ENCODE assay signal across 24 mouse cellular contexts in genomic region chr9:48721655-48722054, GRCm38 (mm10).
"Had no signal": no experiment of that assay in that cellular context is flagged by ENCODE, and none has a peak within 500 bp of the region (broad histone marks: within the 10 kb centered on the region; RNA-seq: fewer than 3 reads in every experiment).

No protein-coding gene starts in this region.

- H3K27me3 ChIP-seq: heart, embryonic 15.5 days; hindbrain, embryonic 12.5 days; intestine, embryonic 15.5 days had no signal

- ATAC-seq: forebrain, embryonic 16.5 days; hindbrain, embryonic 16.5 days; inflammation-experienced regulatory T-cells, adult 6 months; intestine, embryonic 15.5 days; intestine, postnatal 0 days had no signal

- H3K9ac ChIP-seq: heart, embryonic 13.5 days; heart, embryonic 15.5 days; hindbrain, embryonic 12.5 days; hindbrain, embryonic 14.5 days; intestine, embryonic 15.5 days; limb, embryonic 12.5 days; liver, embryonic 13.5 days; liver, embryonic 15.5 days had no signal

- H3K27ac ChIP-seq: heart, embryonic 13.5 days; hindbrain, embryonic 12.5 days; intestine, embryonic 15.5 days; limb, embryonic 10.5 days; limb, embryonic 12.5 days; liver, embryonic 13.5 days; liver, embryonic 15.5 days had no signal

- DNase-seq: heart, postnatal 10 days; kidney, adult 18-20 months; kidney, adult 8-10 months; kidney, postnatal 10 days; kidney, postnatal 25 days; kidney, postnatal 4 days; liver; liver, embryonic 13.5 days had no signal

- H3K4me3 ChIP-seq: heart, embryonic 13.5 days; heart, embryonic 15.5 days; hindbrain, embryonic 10.5 days; hindbrain, embryonic 12.5 days; intestine, embryonic 15.5 days; left cerebral cortex, adult 2 months; limb, embryonic 10.5 days; limb, embryonic 12.5 days; liver, embryonic 13.5 days; liver, embryonic 15.5 days had no signal

- H3K36me3 ChIP-seq: heart, embryonic 13.5 days; heart, embryonic 15.5 days; intestine, embryonic 15.5 days; limb, embryonic 12.5 days; liver, embryonic 13.5 days; liver, embryonic 15.5 days had no signal

- H3K9me3 ChIP-seq: heart, embryonic 13.5 days; heart, embryonic 15.5 days; hindbrain, embryonic 10.5 days; hindbrain, embryonic 12.5 days; intestine, embryonic 15.5 days; limb, embryonic 10.5 days; limb, embryonic 12.5 days; liver, embryonic 13.5 days; liver, embryonic 15.5 days had no signal

- H3K4me2 ChIP-seq: heart, embryonic 11.5 days; heart, embryonic 13.5 days; heart, embryonic 15.5 days; hindbrain, embryonic 12.5 days; hindbrain, embryonic 14.5 days; intestine, embryonic 15.5 days; limb, embryonic 12.5 days; liver, embryonic 11.5 days; liver, embryonic 13.5 days; liver, embryonic 15.5 days had no signal
